Mouse (Mus musculus) E14TG2a.4 (cell line): ENCODE measurements at regions not wholly inside any gene's neighbourhood (a gene's known extent, or its start where the extent isn't known, plus 50 kb on each side); places are given as distances from the start of the nearest gene placed in this dataset.
A peak's percentile ranks its signal among the peaks of the same experiment; 100 is the strongest.

Experiments used
- H3K27me3 ChIP-seq: 2 replicates; pipeline ENCODE4 v1.6.1; 2014; ENCODE audit warnings: low read length, control low read depth; ENCODE audit not compliant: insufficient read depth
- H3K36me3 ChIP-seq: 2 replicates; pipeline ENCODE4 v1.6.1; 2014; ENCODE audit warnings: low read length, control low read depth; ENCODE audit not compliant: insufficient read depth
- H3K4me1 ChIP-seq: replicated peaks from 2 replicates; pipeline ENCODE4 v1.6.1; 2014; ENCODE audit warnings: low read depth, low read length, control low read depth
- H3K4me3 ChIP-seq: replicated peaks from 2 replicates; pipeline ENCODE4 v1.5.1; 2014; ENCODE audit warnings: mild to moderate bottlenecking, low read length
- H3K9me3 ChIP-seq: 2 replicates; pipeline ENCODE4 v1.6.1; 2014; ENCODE audit warnings: low read length, control low read depth
- CTCF ChIP-seq: conservative IDR thresholded peaks from 2 replicates; pipeline ENCODE4 v1.5.1; 2014; ENCODE audit warnings: low read length
- NANOG ChIP-seq: IDR thresholded peaks from 2 replicates; pipeline ENCODE4 v1.6.1; 2014; ENCODE audit warnings: borderline replicate concordance, low read length, mixed read lengths
- POU5F1 ChIP-seq: IDR thresholded peaks from 2 replicates; pipeline ENCODE4 v1.6.1; 2014; ENCODE audit warnings: low read length, borderline replicate concordance

DNA sequence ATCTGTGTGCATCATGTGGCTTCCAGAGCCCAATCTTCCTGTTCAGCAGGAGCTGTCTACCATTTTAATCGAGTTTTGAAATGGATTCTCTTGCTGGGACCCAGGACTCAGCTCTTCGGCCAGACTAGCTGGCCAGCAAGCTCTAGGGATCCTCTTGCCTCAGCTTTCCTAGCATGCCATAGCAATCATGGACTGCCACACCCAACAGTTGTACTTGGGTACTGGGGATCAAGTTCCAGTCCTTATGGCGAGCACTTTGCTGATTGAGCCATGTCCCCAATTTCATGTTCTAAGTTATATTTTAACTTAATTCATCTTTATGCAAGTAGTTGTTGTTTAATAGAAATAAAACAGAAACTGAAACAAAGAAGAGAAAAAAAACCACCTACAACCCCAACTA lies 202.1 kb downstream of the Bmp2 start:
- no peaks in the 10 kb centered on the region for H3K27me3 ChIP-seq
- no peak for TF ChIP-seq NANOG
- no peak for TF ChIP-seq POU5F1
- TF ChIP-seq CTCF, result no peak
- no peaks in the 10 kb centered on the region for H3K4me1 ChIP-seq
- no peaks in the 10 kb centered on the region for H3K36me3 ChIP-seq
- H3K4me3 ChIP-seq, result no peak overlapping the region
- no peaks in the 10 kb centered on the region for H3K9me3 ChIP-seq

DNA sequence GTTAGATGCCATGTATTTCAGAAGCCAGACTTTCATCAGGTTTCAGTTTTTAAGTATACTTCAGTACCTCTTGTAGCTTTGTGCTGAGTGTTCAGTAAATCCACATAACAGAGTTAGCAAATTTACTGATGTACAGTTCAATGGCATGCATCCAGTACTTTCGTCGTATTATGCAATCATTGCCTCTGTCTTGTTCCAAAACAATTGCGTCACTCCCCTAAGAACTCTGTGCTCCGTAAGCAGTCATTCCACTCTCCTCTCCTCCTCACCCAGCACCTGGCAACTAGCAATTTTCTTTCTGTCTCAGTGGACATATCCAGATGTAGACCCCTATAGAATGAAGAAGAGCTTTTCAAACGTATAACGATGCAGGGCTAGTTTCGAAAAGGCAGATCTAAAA lies 209.5 kb downstream of the Bmp2 start:
- TF ChIP-seq POU5F1, result no peak
- TF ChIP-seq CTCF, result no peak
- TF ChIP-seq NANOG, result no peak
- Histone ChIP-seq H3K9me3 (no peaks in the 10 kb centered on the region), H3K36me3 (no peaks in the 10 kb centered on the region), H3K4me1 (no peaks in the 10 kb centered on the region), H3K27me3 (no peaks in the 10 kb centered on the region), H3K4me3 (no peak overlapping the region)

DNA sequence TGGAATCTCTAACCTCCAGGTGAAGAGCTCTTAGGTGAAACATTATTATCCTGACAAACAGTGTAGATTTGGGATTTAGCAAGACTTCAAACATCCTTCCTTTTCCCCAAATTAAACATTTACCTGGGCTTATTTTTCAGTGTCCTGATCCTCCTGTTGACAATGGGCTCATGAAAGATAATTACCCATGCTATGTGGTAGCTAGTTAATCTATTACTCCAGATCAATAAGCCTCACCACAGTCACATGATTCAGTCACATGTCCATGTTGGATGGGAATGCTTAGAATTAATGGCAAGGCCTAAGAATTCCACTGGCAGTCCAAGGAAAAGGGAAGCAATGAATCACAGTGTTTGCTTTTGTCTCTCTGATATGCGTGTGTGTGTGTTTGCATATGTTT lies 216.6 kb downstream of the Bmp2 start:
- H3K36me3 ChIP-seq, result no peaks in the 10 kb centered on the region
- no peaks in the 10 kb centered on the region for H3K4me1 ChIP-seq
- no peak for TF ChIP-seq POU5F1
- TF ChIP-seq CTCF, result no peak
- TF ChIP-seq NANOG, result no peak
- no peaks in the 10 kb centered on the region for H3K27me3 ChIP-seq
- no peak overlapping the region for H3K4me3 ChIP-seq
- no peaks in the 10 kb centered on the region for H3K9me3 ChIP-seq

DNA sequence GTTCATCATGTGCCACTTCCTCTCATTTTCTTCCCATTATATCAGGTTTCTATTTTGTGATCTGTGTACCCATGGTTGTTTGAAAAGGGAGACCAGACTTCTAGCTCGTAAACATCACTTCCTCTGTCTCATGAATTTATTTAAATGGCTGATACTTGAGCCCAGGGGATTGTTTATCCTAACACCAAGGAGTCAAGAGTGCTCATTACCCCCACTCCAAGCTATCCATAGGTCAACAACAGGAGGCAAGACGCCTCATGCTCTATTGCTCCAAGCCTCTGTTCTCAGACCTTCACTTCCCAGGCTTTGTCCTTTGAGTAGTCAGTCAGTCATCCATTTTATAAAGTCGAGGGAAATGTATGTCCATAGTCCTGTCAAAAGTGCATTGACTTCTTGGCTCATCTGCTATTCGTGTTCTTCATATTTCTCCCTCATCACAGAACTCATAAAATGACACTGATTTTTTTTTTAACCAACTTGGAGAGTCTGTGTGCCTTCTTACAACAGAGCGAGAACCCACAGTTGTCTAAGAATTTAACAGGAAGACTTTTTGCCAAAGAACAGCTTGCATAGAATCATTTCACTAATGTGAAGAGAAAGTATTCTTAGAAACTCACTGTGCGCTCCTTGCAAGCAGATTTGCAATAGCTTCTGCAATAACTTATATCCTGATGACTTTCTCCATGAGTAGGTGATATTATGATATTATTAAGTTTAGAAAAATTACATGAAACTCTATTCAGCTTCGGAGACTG lies 231.8 kb downstream of the Bmp2 start:
- Histone ChIP-seq H3K4me3 (no peak overlapping the region), H3K4me1 (no peaks in the 10 kb centered on the region), H3K9me3 (no peaks in the 10 kb centered on the region), H3K27me3 (no peaks in the 10 kb centered on the region), H3K36me3 (no peaks in the 10 kb centered on the region)
- TF ChIP-seq POU5F1 (no peak), CTCF (no peak), NANOG (no peak)

DNA sequence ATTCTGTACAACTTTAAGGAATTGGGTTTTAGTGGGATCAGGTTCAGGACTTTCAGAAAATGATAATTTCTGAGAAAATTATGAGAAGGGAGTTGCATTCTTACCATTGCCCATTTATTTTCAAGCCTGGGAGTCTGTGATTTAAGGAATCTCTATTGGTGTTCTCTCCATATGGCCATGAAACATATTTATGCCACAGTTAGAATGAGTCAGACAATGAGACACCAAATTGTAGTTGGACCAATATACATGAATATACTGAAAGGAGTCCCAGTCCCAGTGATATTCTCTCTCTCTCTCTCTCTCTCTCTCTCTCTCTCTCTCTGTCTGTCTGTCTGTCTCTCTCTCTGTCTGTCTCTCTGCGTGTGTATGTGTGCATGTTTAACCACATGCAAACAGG lies 239.1 kb downstream of the Bmp2 start:
- H3K36me3 ChIP-seq, result no peaks in the 10 kb centered on the region
- no peaks in the 10 kb centered on the region for H3K27me3 ChIP-seq
- no peaks in the 10 kb centered on the region for H3K9me3 ChIP-seq
- H3K4me3 ChIP-seq, result no peak overlapping the region
- H3K4me1 ChIP-seq, result no peaks in the 10 kb centered on the region
- TF ChIP-seq NANOG (no peak), CTCF (no peak), POU5F1 (no peak)

DNA sequence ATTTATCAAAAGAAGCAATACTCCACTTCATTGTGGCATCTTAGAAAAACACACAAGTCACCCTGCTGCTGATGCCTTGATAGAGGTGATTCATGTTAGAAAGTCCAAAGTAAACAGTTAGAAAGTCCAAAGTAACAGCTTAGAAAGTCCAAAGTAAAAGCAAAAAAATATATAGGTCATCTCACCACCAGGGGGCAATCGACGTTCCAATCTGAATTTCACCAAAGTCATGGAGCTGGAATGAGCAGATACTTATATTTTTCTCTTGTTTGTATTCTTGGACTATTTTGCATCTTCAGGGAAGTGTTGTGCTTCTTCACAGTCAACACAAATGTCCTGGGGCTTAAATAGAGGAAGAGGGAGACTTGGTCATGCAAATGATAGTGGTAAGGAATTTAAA lies 241.3 kb downstream of the Bmp2 start:
- no peaks in the 10 kb centered on the region for H3K9me3 ChIP-seq
- no peaks in the 10 kb centered on the region for H3K27me3 ChIP-seq
- no peaks in the 10 kb centered on the region for H3K36me3 ChIP-seq
- H3K4me3 ChIP-seq, result no peak overlapping the region
- TF ChIP-seq NANOG (no peak), CTCF (peak; percentile 47)
- H3K4me1 ChIP-seq, result no peaks in the 10 kb centered on the region

DNA sequence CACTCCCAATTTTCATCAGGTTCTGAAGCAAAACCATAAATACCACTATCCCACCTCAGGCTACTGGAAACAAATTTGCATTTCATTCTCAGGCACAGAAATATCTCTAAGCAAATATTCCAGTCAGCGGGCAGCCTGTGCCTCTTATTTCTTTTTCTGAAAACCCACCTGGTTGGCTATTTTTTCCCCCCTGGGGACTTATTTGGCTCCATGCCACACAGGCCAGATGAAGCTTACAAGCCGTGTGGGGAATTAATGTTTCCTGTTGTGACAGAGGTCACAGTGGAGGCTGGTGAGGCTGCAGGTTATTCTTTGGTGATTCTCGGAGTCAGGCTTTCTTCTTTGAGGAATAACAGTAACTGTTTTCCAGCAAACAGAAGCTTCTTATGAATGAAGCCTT lies 250.7 kb downstream of the Bmp2 start:
- Histone ChIP-seq H3K4me3 (no peak overlapping the region), H3K27me3 (no peaks in the 10 kb centered on the region), H3K4me1 (no peaks in the 10 kb centered on the region), H3K9me3 (no peaks in the 10 kb centered on the region), H3K36me3 (no peaks in the 10 kb centered on the region)
- no peak for TF ChIP-seq CTCF
- no peak for TF ChIP-seq POU5F1
- TF ChIP-seq NANOG, result no peak

DNA sequence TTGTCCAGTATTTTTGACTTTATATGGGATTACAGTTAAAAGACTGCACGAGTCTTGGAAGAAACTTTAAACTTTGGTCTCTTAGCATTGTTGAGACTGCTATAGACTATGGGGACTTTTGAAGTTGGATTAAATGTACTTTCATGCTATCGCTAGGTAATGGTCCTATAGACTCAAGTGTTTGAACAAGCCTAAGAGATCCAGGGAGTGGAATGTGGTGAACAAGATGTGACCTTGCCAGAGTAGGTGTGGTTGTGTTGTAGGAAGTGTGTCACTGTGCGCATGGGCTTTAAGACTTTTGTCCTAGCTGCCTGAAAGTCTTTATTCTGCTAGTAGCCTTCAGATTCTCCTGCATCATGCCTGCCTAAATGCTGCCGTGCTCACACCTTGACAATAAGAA lies 269.5 kb downstream of the Bmp2 start:
- H3K27me3 ChIP-seq, result no peaks in the 10 kb centered on the region
- no peak overlapping the region for H3K4me3 ChIP-seq
- H3K4me1 ChIP-seq, result no peaks in the 10 kb centered on the region
- TF ChIP-seq CTCF (no peak), POU5F1 (no peak), NANOG (no peak)
- no peaks in the 10 kb centered on the region for H3K36me3 ChIP-seq
- H3K9me3 ChIP-seq, result no peaks in the 10 kb centered on the region

DNA sequence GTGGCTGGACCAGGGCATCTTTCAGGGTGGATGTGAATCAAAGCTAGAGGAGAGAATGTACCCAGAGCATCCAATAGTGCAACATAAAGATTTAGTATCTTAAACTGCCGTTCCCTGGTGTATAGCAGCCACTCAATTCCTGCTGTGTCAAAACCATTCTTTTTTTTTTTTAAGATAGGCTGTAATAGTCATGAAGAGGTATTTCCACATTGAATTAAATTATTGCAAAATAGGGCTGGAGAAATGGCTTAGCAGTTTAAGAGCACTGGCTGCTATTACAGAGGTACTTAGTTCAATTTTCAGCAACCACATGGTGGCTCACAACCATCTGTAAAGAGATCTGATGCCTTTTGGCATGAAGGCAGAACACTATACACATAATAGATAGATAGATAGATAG lies 277.4 kb downstream of the Bmp2 start:
- TF ChIP-seq CTCF, result no peak
- no peak for TF ChIP-seq NANOG
- TF ChIP-seq POU5F1, result no peak

More for the DNA sequence above, 277.4 kb downstream of the Bmp2 start:
- Histone ChIP-seq H3K9me3 (no peaks in the 10 kb centered on the region), H3K4me1 (no peaks in the 10 kb centered on the region), H3K36me3 (no peaks in the 10 kb centered on the region), H3K27me3 (no peaks in the 10 kb centered on the region), H3K4me3 (no peak overlapping the region)
